Mouse (Mus musculus): Measurements from ENCODE around the gene Irf3. TPM values are rescaled to one million over a fixed set of nuclear protein-coding genes. Genes with fewer than 3 reads are reported as not detected.
A peak's percentile ranks its signal among the peaks of the same experiment; 100 is the strongest.

Irf3 gene
- polyA plus RNA-seq, 1 experiment = not detected

GRCm38 (mm10) chr7:45030857-45031256 is 33.4 kb downstream of the Irf3 start:
- no peak overlapping the region for H3K4me3 ChIP-seq (ENCODE audit: insufficient read depth, low read depth, low read length)
- TF ChIP-seq POLR2A (IDR thresholded peaks at IDR 0.05; ENCODE audit: insufficient read depth, low read depth, low read length) = no peak
- TF ChIP-seq CTCF (IDR thresholded peaks at IDR 0.05; ENCODE audit: insufficient read depth, low read depth, low read length) = no peak
- no peaks in the 10 kb centered on the region for H3K4me1 ChIP-seq (ENCODE audit: control insufficient read depth, insufficient read depth, low read length)
- 96% methylated on average over 8 of the region's 8 CpGs for WGBS
- H3K27ac ChIP-seq (ENCODE audit: insufficient read depth, low read depth, low read length) = no peak overlapping the region

GRCm38 (mm10) chr7:45033722-45034359 is 36.4 kb downstream of the Irf3 start:
- WGBS = 93% methylated on average over 19 of the region's 19 CpGs
- Histone ChIP-seq H3K4me1 (ENCODE audit: control insufficient read depth, insufficient read depth, low read length) (no peaks in the 10 kb centered on the region; the same call in 1 of the 2 replicates), H3K4me3 (ENCODE audit: insufficient read depth, low read depth, low read length) (no peak overlapping the region), H3K27ac (ENCODE audit: insufficient read depth, low read depth, low read length) (no peak overlapping the region)
- TF ChIP-seq CTCF (IDR thresholded peaks at IDR 0.05; ENCODE audit: insufficient read depth, low read depth, low read length) = no peak
- TF ChIP-seq POLR2A (IDR thresholded peaks at IDR 0.05; ENCODE audit: insufficient read depth, low read depth, low read length) = no peak

GRCm38 (mm10) chr7:45035631-45036030 is 38.2 kb downstream of the Irf3 start:
- Histone ChIP-seq H3K4me3 (ENCODE audit: insufficient read depth, low read depth, low read length) (no peak overlapping the region), H3K4me1 (ENCODE audit: control insufficient read depth, insufficient read depth, low read length) (no peaks in the 10 kb centered on the region; the same call in 1 of the 2 replicates), H3K27ac (ENCODE audit: insufficient read depth, low read depth, low read length) (no peak overlapping the region)
- TF ChIP-seq POLR2A (IDR thresholded peaks at IDR 0.05; ENCODE audit: insufficient read depth, low read depth, low read length) = no peak
- TF ChIP-seq CTCF (IDR thresholded peaks at IDR 0.05; ENCODE audit: insufficient read depth, low read depth, low read length) = no peak
- 72% methylated on average over 3 of the region's 3 CpGs for WGBS

GRCm38 (mm10) chr7:45036702-45037101 is 39.3 kb downstream of the Irf3 start:
- TF ChIP-seq POLR2A (IDR thresholded peaks at IDR 0.05; ENCODE audit: insufficient read depth, low read depth, low read length) (no peak), CTCF (IDR thresholded peaks at IDR 0.05; ENCODE audit: insufficient read depth, low read depth, low read length) (no peak)
- Histone ChIP-seq H3K4me1 (ENCODE audit: control insufficient read depth, insufficient read depth, low read length) (peaks cover 2% of the 10 kb centered on the region; the same call in 1 of the 2 replicates), H3K27ac (ENCODE audit: insufficient read depth, low read depth, low read length) (no peak overlapping the region), H3K4me3 (ENCODE audit: insufficient read depth, low read depth, low read length) (no peak overlapping the region)
- 93% methylated on average over 11 of the region's 11 CpGs for WGBS

- H3K4me3 ChIP-seq (ENCODE audit: insufficient read depth, low read depth, low read length) = no peak overlapping the region
- WGBS = 46% methylated on average over 7 of the region's 7 CpGs
- peaks cover 2% of the 10 kb centered on the region; the same call in 1 of the 2 replicates for H3K4me1 ChIP-seq (ENCODE audit: control insufficient read depth, insufficient read depth, low read length)
- TF ChIP-seq CTCF (IDR thresholded peaks at IDR 0.05; ENCODE audit: insufficient read depth, low read depth, low read length) (peak; percentile 58; the same call in 1 of the 2 replicates), POLR2A (IDR thresholded peaks at IDR 0.05; ENCODE audit: insufficient read depth, low read depth, low read length) (no peak)
- H3K27ac ChIP-seq (ENCODE audit: insufficient read depth, low read depth, low read length) = no peak overlapping the region
These were observed 40.4 kb downstream of the Irf3 start for GRCm38 (mm10) chr7:45037720-45038361.

GRCm38 (mm10) chr7:45038411-45038810 is 41.0 kb downstream of the Irf3 start:
- 95% methylated on average over 9 of the region's 9 CpGs for WGBS

GRCm38 (mm10) chr7:45040851-45041250 is 43.4 kb downstream of the Irf3 start:
- TF ChIP-seq POLR2A (IDR thresholded peaks at IDR 0.05; ENCODE audit: insufficient read depth, low read depth, low read length) (no peak), CTCF (IDR thresholded peaks at IDR 0.05; ENCODE audit: insufficient read depth, low read depth, low read length) (no peak)
- 92% methylated on average over 9 of the region's 9 CpGs for WGBS
- Histone ChIP-seq H3K27ac (ENCODE audit: insufficient read depth, low read depth, low read length) (no peak overlapping the region), H3K4me1 (ENCODE audit: control insufficient read depth, insufficient read depth, low read length) (peaks cover 7% of the 10 kb centered on the region; the same call in 1 of the 2 replicates), H3K4me3 (ENCODE audit: insufficient read depth, low read depth, low read length) (no peak overlapping the region)

More at GRCm38 (mm10) chr7:45038411-45038810, 41.0 kb downstream of the Irf3 start:
- H3K27ac ChIP-seq (ENCODE audit: insufficient read depth, low read depth, low read length) = no peak overlapping the region
- peaks cover 6% of the 10 kb centered on the region; the same call in 1 of the 2 replicates for H3K4me1 ChIP-seq (ENCODE audit: control insufficient read depth, insufficient read depth, low read length)
- H3K4me3 ChIP-seq (ENCODE audit: insufficient read depth, low read depth, low read length) = no peak overlapping the region
- TF ChIP-seq POLR2A (IDR thresholded peaks at IDR 0.05; ENCODE audit: insufficient read depth, low read depth, low read length) (no peak), CTCF (IDR thresholded peaks at IDR 0.05; ENCODE audit: insufficient read depth, low read depth, low read length) (no peak)

GRCm38 (mm10) chr7:45043307-45043706 is 45.9 kb downstream of the Irf3 start:
- TF ChIP-seq CTCF (IDR thresholded peaks at IDR 0.05; ENCODE audit: insufficient read depth, low read depth, low read length) = no peak
- no peak for TF ChIP-seq POLR2A (IDR thresholded peaks at IDR 0.05; ENCODE audit: insufficient read depth, low read depth, low read length)
- H3K4me3 ChIP-seq (ENCODE audit: insufficient read depth, low read depth, low read length) = no peak overlapping the region
- H3K27ac ChIP-seq (ENCODE audit: insufficient read depth, low read depth, low read length) = no peak overlapping the region
- WGBS = 93% methylated on average over 14 of the region's 14 CpGs
- peaks cover 12% of the 10 kb centered on the region; the same call in 1 of the 2 replicates for H3K4me1 ChIP-seq (ENCODE audit: control insufficient read depth, insufficient read depth, low read length)

- Histone ChIP-seq H3K4me3 (ENCODE audit: insufficient read depth, low read depth, low read length) (no peak overlapping the region), H3K4me1 (ENCODE audit: control insufficient read depth, insufficient read depth, low read length) (peaks cover 23% of the 10 kb centered on the region), H3K27ac (ENCODE audit: insufficient read depth, low read depth, low read length) (no peak overlapping the region)
- TF ChIP-seq POLR2A (IDR thresholded peaks at IDR 0.05; ENCODE audit: insufficient read depth, low read depth, low read length) (no peak), CTCF (IDR thresholded peaks at IDR 0.05; ENCODE audit: insufficient read depth, low read depth, low read length) (no peak)
- 91% methylated on average over 22 of the region's 22 CpGs for WGBS
These were observed 48.3 kb downstream of the Irf3 start for GRCm38 (mm10) chr7:45045741-45046140.

Data from olfactory bulb, adult 2 months (tissue).